ENCODE assay signal across 8 mouse cellular contexts in genomic region chr3:87618981-87619710, GRCm38 (mm10). TPM values are rescaled to one million over a fixed set of nuclear protein-coding genes. Genes with fewer than 3 reads are reported as not detected.
DNase-seq lines count a peak whose midpoint lies in the region; ATAC-seq and TF ChIP-seq lines count a peak whose summit lies in the region.

No protein-coding gene starts in this region.

- H3K4me2 ChIP-seq in forebrain, embryonic 11.5 days (ENCODE audit: low read depth, low read length, severe bottlenecking) = peak overlapping the region; percentile 78
- H3K4me2 ChIP-seq in kidney, embryonic 16.5 days (replicated peaks; ENCODE audit: low read depth, low read length) = peak overlapping the region; percentile 94
- peak overlapping the region; percentile 97 for H3K4me2 ChIP-seq in midbrain, embryonic 12.5 days (replicated peaks)

- H3K9me3 ChIP-seq in forebrain, embryonic 11.5 days (ENCODE audit: control insufficient read depth, low read length) = no peaks in the 10 kb centered on the region
- H3K9me3 ChIP-seq in kidney, embryonic 16.5 days (ENCODE audit: low read length) = no peaks in the 10 kb centered on the region
- H3K9me3 ChIP-seq in midbrain, embryonic 12.5 days = no peaks in the 10 kb centered on the region

- WGBS in forebrain, embryonic 11.5 days = 60% methylated on average over 5 of the region's 5 CpGs
- 36% methylated on average over 5 of the region's 5 CpGs for WGBS in kidney, embryonic 16.5 days
- WGBS in midbrain, embryonic 12.5 days = 63% methylated on average over 5 of the region's 5 CpGs

- H3K27ac ChIP-seq in layer of hippocampus, adult 2 months = peak overlapping the region; percentile 91
- no peak overlapping the region for H3K27ac ChIP-seq in forebrain, embryonic 11.5 days (ENCODE audit: low read depth, low read length)
- no peak overlapping the region for H3K27ac ChIP-seq in kidney, embryonic 16.5 days (ENCODE audit: low read length)
- no peak overlapping the region for H3K27ac ChIP-seq in midbrain, embryonic 12.5 days (replicated peaks)

- no peaks in the 10 kb centered on the region for H3K27me3 ChIP-seq in forebrain, embryonic 11.5 days (ENCODE audit: control insufficient read depth, insufficient read depth, low read length)
- H3K27me3 ChIP-seq in kidney, embryonic 16.5 days (ENCODE audit: insufficient read depth, low read length) = no peaks in the 10 kb centered on the region
- H3K27me3 ChIP-seq in midbrain, embryonic 12.5 days = no peaks in the 10 kb centered on the region

- H3K9ac ChIP-seq in forebrain, embryonic 11.5 days (ENCODE audit: low read length) = peak overlapping the region; percentile 87
- H3K9ac ChIP-seq in kidney, embryonic 16.5 days (replicated peaks; ENCODE audit: low read length) = peak overlapping the region; percentile 94
- H3K9ac ChIP-seq in midbrain, embryonic 12.5 days (replicated peaks) = peak overlapping the region; percentile 88

- no peak for TF ChIP-seq CTCF in layer of hippocampus, adult 2 months (conservative IDR thresholded peaks at IDR 0.05)

- peak overlapping the region; percentile 94 for H3K4me3 ChIP-seq in layer of hippocampus, adult 2 months
- peak overlapping the region; percentile 78 for H3K4me3 ChIP-seq in forebrain, embryonic 11.5 days (ENCODE audit: low read depth, low read length)
- peak overlapping the region; percentile 84 for H3K4me3 ChIP-seq in kidney, embryonic 16.5 days (ENCODE audit: low read length)
- peak overlapping the region; percentile 78 for H3K4me3 ChIP-seq in midbrain, embryonic 12.5 days

- no peaks in the 10 kb centered on the region for H3K36me3 ChIP-seq in forebrain, embryonic 11.5 days (ENCODE audit: control insufficient read depth, insufficient read depth, low read length)
- no peaks in the 10 kb centered on the region for H3K36me3 ChIP-seq in kidney, embryonic 16.5 days (ENCODE audit: insufficient read depth, low read length)
- no peaks in the 10 kb centered on the region for H3K36me3 ChIP-seq in midbrain, embryonic 12.5 days

- no peak for DNase-seq in layer of hippocampus, adult 2 months (ENCODE audit: low spot score in 2 of 2)
- DNase-seq in layer of hippocampus, postnatal 25 days (ENCODE audit: extremely low spot score in 1 of 2, low spot score in 1 of 2) = no peak
- no peak for DNase-seq in forebrain, embryonic 11.5 days (ENCODE audit: low spot score)
- no peak for DNase-seq in gastrocnemius, postnatal 25 days
- no peak for DNase-seq in spleen, adult 18-20 months

- H3K4me1 ChIP-seq in forebrain, embryonic 11.5 days (replicated peaks; ENCODE audit: control insufficient read depth, insufficient read depth, low read length) = peaks cover 21% of the 10 kb centered on the region
- H3K4me1 ChIP-seq in kidney, embryonic 16.5 days (ENCODE audit: insufficient read depth, low read length) = peaks cover 42% of the 10 kb centered on the region
- H3K4me1 ChIP-seq in midbrain, embryonic 12.5 days = peaks cover 40% of the 10 kb centered on the region

- no peak for ATAC-seq in forebrain, embryonic 11.5 days (replicated peaks; ENCODE audit: low FRiP score)
- no peak for ATAC-seq in kidney, embryonic 16.5 days (ENCODE audit: low FRiP score, low TSS enrichment)
- no peak for ATAC-seq in midbrain, embryonic 12.5 days (ENCODE audit: low FRiP score, low read depth)
- ATAC-seq in megakaryocyte-erythroid progenitor cell, adult 5-6 weeks (replicated peaks; ENCODE audit: low FRiP score, low TSS enrichment, poor library complexity, severe bottlenecking) = no peak

RNA-seq across cellular contexts. Expression of gene Arhgef11, which starts 1.8 kb away (rescaled TPM):
- 10 to 100 TPM; 60.6 to 61.5 TPM for total RNA-seq in layer of hippocampus, adult 2 months (2021)
- 10 to 100 TPM; 58.5 to 66.4 TPM for total RNA-seq in layer of hippocampus, postnatal 25 days (2021)
- 17.3 and 20.1 TPM in 2 replicates for polyA plus RNA-seq in forebrain, embryonic 11.5 days (2014; fragmentation: Nextera tagmentation; extraction: Ambion mirVana)
- 17.3 and 18.1 TPM in 2 replicates for polyA plus RNA-seq in kidney, embryonic 16.5 days (2015; fragmentation: Nextera tagmentation; extraction: Ambion mirVana)
- polyA plus RNA-seq in midbrain, embryonic 12.5 days (2016; fragmentation: Nextera tagmentation; extraction: Ambion mirVana) = 28.7 and 29.1 TPM in 2 replicates
- 4.7 and 5.3 TPM in 2 replicates for total RNA-seq in megakaryocyte-erythroid progenitor cell, adult 5-6 weeks (2014; fragmentation: Nextera tagmentation)
- 1.9 and 2.1 TPM in 2 replicates for total RNA-seq in megakaryocyte-erythroid progenitor cell, adult 5-6 weeks (2017)
- 10 to 100 TPM; 14.8 to 17.2 TPM for total RNA-seq in gastrocnemius, postnatal 25 days (2021)
